Comparison of ENCODE assay signal across 1 mouse cellular context in the genomic region with DNA sequence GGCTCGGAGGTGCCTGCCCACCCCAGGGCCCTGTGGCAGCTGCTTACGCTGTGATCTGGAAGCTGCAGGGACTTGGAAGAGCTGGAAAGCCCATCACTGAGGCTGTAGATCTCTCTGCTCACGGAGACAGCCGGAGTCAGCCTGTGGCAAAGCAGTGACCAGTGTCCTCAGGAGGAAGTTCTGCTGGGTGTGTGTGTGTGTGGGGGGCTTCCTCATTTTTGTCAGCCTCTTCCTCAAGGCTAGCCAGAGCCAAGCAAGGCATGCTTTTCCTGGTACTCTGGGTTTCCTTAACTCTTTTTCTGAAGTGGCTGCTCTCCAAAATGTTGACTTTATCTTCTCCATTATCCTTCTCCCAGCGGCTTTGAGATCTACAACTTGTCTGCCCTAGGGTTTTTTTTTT.
A peak's percentile ranks its signal among the peaks of the same experiment; 100 is the strongest.
TF ChIP-seq lines count a peak whose summit lies in the region.

No protein-coding gene starts in this region.

TF ChIP-seq in MEL, 35 proteins besides CTCF, POLR2A, EP300 and RAD21:
- TF ChIP-seq TAL1 (IDR thresholded peaks at IDR 0.05; ENCODE audit: low read length) (no peak), CHD1 (IDR thresholded peaks at IDR 0.05; ENCODE audit: low read depth, low read length) (no peak), MEF2A (IDR thresholded peaks at IDR 0.05; ENCODE audit: extremely low read depth, insufficient replicate concordance, low read depth, low read length, poor library complexity, severe bottlenecking) (no peak), SIN3A (IDR thresholded peaks at IDR 0.05; ENCODE audit: low read length) (no peak), ETS1 (IDR thresholded peaks at IDR 0.05; ENCODE audit: low read depth, low read length) (0 out of 2 replicates have a peak, but pooled peaks have one; percentile 47), ELF1 (IDR thresholded peaks at IDR 0.05; ENCODE audit: low read depth, low read length) (0 out of 2 replicates have a peak, but pooled peaks have one; percentile 49), MAX (IDR thresholded peaks at IDR 0.05; ENCODE audit: low read length) (no peak), GABPA (IDR thresholded peaks at IDR 0.05; ENCODE audit: low read depth, low read length) (no peak), MAZ (IDR thresholded peaks at IDR 0.05; ENCODE audit: low read depth, low read length) (no peak), MYC (IDR thresholded peaks at IDR 0.05; ENCODE audit: low read depth, low read length) (no peak), GATA1 (IDR thresholded peaks at IDR 0.05; ENCODE audit: low read depth, low read length) (0 out of 2 replicates have a peak, but pooled peaks have one; percentile 11), USF2 (IDR thresholded peaks at IDR 0.05; ENCODE audit: borderline replicate concordance in 1 of 2, insufficient read depth in 1 of 2, low read depth in 1 of 2, low read length in 2 of 2) (no peak), TBP (IDR thresholded peaks at IDR 0.05; ENCODE audit: low read depth, low read length) (no peak), NRF1 (IDR thresholded peaks at IDR 0.05; ENCODE audit: insufficient read depth, low read depth, low read length, poor library complexity, severe bottlenecking) (no peak), ZC3H11A (IDR thresholded peaks at IDR 0.05; ENCODE audit: low read depth, low read length) (no peak), ZMIZ1 (IDR thresholded peaks at IDR 0.05; ENCODE audit: low read depth, low read length) (no peak), TCF12 (IDR thresholded peaks at IDR 0.05; ENCODE audit: low read depth, low read length) (no peak), NELFE (IDR thresholded peaks at IDR 0.05; ENCODE audit: low read depth, low read length) (no peak), RCOR1 (IDR thresholded peaks at IDR 0.05; ENCODE audit: low read depth, low read length) (no peak), POLR2AphosphoS5 (IDR thresholded peaks at IDR 0.05; ENCODE audit: borderline replicate concordance, low read depth, low read length) (no peak), HCFC1 (IDR thresholded peaks at IDR 0.05; ENCODE audit: low read depth, low read length) (no peak), MYB (IDR thresholded peaks at IDR 0.05; ENCODE audit: low read depth, low read length) (no peak), POLR2AphosphoS2 (IDR thresholded peaks at IDR 0.05; ENCODE audit: low read length) (no peak), ZNF384 (IDR thresholded peaks at IDR 0.05; ENCODE audit: low read depth, low read length) (peak; percentile 71; the same call in 1 of the 2 replicates), UBTF (IDR thresholded peaks at IDR 0.05; ENCODE audit: borderline replicate concordance, insufficient read depth, low read depth, low read length) (no peak), MXI1 (IDR thresholded peaks at IDR 0.05; ENCODE audit: low read depth, low read length) (0 out of 2 replicates have a peak, but pooled peaks have one; percentile 4)
